Mouse (Mus musculus): ENCODE measurements around the gene Slc6a18.

Gene Slc6a18

DNA sequence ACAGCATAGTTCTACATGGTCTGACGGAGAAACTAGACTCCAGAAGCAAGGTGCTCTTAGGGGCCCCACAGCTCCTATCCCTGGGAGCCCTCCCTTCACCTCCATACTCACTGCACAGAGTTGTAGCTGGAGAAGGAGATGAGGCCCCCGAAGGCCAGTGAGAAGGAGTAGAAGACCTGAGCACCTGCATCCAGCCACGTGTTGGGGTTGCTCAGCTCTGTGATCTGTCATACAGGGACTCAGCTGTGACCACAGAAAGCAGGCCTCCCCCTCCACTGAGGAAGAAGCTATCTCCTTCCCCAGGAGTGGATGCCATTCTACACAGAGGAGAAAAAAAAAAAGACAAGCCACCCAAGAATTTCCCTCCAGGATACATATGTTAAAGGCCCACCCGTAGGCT is 11.1 kb upstream of the Slc6a18 start:
- intact Hi-C loops (cut with DNase I) = no loop called here

DNA sequence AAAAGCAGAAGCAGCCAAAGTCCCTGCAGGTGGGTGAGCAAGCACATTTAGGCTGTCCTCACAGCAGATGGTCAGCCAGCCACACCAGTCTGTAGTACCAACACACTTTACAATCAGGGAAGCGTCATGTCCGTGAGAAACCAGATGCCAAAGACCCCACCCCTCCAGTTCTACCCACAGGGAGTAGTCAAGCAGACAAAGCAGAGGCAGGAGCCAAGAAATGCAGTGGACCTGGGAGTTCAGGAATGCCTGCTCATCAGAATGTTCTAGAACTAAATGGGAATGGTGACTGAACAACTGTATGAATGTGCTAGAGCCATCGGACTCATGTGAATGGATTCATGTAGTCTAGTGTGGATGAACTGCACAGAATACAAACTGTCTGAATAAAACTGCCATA is 9.8 kb upstream of the Slc6a18 start:
- intact Hi-C loops (cut with DNase I) = no loop called here

DNA sequence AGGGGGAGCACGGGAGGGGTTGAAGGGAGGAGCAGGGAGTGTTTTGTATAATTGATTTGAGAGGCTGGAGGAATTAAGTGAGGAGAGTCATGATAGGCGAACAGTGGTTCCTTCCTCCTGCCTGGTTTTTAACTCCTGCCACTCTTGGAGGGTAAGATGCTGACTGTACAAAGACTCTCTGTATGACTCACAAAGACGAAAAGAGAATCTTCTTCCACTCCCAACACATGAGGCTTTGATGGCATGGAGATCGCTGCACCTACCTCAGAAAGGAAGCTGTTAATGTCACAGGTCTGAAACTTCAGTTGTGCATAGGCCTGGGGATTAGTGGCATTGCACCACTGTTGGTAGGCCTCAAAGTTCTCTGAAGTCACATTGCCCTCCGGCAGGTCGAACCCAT is 7.7 kb upstream of the Slc6a18 start:
- intact Hi-C loops (cut with DNase I) = no loop called here

DNA sequence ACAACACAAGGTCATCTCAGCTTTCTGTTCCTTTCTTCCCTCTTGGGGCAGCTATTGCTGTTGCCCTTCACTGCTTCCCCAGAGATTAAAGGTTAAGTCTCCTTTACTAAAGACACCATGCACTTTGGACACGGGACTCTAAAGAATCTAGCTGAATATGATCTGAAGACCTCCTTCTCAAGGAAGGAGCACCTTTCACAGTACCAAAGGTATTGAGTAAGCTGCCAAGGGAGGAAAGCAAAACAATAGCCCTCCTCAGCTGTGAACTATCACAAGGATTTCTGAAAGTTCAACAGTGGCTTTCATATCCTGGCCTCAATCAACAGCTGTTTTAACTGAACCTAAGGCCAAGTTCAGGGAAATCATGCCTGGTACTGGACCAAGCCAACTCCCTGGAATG is 6.6 kb upstream of the Slc6a18 start:
- intact Hi-C loops (cut with DNase I) = no loop called here

DNA sequence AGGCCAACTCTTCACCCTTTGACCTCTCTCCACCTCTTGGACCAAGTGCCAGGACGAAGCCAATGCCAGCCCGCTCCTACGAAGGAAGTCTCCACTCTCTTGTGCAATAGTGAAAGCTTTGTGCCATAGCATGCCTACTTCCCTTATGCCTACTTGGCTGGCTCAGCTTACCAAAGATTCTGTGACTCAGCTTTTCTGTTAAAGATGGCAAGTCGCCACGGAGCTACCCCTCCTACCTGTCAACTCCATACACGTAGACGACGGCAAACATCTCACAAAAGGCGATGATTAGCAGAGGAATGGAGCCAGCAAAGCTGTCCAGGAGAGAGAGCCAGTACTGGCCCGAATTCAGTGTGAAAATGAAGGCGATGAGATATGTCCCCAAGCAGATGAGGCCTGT is 5.9 kb upstream of the Slc6a18 start:
- intact Hi-C loops (cut with DNase I) = no loop called here

DNA sequence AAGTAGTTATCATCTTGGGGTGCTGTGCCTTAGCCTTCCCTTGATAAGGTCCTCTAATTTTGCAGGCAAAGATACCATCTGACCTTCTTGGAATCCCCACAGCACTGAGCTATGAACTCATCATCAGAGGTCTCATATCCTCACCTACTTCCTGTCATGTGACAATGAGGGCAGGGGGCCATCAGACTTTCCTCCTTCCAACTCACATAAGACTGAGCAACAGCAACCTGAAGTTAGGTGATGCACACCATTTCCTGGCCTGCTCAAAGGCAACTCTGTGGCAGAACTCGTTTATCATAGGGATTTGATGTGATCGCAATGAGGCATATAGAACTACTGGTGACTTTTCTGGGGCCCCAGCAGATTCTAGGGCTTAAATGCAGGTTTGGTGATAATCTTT is 4.4 kb upstream of the Slc6a18 start:
- intact Hi-C loops (cut with DNase I) = no loop called here

DNA sequence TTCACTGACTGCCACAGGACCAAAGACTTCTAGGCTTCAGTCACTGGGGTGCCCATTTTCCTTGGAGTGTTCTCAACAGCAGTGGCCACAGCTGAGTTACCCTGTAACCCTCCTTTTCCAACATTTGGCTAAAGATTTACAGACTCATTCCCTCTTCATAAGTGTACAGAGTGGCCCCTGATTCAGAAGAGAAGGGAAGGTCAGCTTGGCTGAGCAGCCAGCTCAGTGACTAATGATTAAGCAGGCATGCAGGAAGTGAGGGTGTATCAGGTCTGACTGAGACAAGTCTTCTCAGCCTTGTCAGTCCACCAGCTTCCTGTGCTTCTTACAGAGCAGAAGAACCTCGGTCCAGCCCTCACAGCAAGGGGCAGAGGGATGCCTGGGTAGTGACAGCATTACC is 2.6 kb upstream of the Slc6a18 start:
- intact Hi-C loops (cut with DNase I) = no loop called here

DNA sequence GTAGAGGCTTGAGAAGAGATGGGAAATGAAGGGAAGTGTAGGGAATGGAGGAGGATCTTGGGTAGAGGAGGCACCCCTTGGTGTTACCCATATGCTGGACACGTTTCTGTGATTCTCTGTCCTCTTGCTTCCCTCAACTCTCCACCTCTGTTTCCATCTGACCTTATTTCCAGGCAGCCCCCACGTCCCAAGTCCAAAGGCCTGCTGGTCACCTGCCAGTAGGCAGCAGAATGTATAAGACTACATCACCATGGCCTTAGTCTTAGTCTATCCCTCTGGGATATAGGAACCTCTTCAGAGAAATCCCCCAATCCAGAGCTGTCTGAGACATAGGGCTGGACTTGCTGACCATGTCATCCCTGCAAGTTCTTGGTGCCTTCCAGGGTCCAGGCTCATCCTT is 1.5 kb upstream of the Slc6a18 start:
- intact Hi-C loops (cut with DNase I) = no loop called here

DNA sequence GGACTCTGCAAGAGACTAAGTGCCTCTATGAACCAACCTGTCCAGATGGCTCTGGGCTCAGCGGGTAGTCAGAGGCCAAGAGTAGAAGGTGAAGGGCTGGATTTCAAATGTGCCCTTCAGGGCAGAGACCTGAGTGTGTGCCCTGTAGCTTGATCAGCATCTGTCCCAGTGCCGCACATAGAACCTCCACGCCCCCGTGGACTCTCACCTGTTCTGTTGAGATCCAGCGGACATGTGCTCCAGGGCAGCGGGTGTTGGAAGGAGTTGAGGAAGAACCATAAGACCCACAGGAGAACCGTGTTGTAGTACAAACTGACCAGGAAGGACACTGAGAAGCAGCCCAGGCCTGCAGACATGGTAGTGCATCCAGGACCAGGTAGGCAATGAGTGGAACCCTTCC is 2.7 kb downstream of the Slc6a18 start:
- intact Hi-C loops (cut with DNase I) = no loop called here

DNA sequence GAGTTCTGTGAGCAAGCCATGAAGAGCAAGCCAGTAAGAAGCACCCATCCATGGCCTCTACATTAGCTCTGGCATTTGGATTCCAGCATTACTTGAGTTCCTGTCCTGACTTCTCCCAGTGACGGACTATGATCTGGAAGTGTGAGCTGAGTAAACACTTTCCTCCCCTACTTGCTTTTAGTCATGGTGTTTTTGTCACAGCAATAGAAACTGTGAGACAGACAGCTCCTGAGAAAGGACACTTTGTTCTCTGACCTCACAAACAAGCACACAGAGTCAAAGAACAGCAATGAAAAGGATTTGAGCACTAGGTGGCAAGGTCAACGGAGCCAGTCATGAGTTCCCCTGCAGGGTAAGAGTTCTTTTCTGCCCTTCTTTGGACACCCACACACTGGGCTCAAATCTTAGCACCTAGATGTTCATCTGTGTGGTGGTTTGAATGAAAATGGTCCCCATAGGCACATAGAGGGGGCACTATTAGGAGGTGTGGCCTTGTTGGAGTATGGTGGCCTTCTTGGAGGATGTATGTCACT is 17.6 kb downstream of the Slc6a18 start:
- intact Hi-C loops (cut with DNase I) = no loop called here

DNA sequence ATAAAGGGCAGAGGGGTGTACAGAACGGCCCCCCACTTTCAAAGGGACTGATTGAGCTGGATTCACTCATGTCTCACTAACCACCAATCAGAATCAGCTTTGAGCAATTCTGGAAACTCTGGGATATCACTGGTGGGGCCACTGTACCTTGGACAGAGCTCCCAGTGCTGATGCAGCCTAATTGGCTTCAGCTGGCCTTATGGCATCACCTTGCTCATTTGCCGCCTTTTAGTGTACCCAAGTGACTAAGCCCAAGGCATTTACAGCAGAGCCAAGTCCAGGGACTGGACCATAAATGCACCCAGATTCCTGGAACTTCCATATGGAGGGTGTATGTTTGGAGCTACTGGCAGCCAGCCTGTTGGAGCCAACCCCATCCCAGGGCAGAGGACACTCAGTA is 18.9 kb downstream of the Slc6a18 start:
- intact Hi-C loops (cut with DNase I) = no loop called here

DNA sequence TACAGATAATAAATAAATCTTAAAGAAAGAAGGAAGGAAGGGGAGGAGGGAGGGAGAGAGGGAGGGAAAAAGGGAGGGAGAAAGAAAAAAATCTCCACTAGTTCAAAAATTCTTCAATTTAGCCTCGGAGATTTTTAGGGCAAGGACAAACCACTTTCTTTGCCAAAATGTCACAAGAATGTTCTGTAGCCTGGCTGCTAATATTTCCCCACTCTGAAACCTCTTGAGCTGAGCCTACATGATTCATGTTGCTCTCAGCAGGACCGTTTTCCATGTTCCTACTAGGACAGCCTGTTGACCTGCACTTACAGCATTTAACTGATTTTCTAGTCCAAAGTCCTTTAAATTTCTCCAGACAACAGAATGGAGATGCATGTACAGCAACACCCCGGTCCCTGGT is 22.8 kb downstream of the Slc6a18 start:
- intact Hi-C loops (cut with DNase I) = no loop called here

DNA sequence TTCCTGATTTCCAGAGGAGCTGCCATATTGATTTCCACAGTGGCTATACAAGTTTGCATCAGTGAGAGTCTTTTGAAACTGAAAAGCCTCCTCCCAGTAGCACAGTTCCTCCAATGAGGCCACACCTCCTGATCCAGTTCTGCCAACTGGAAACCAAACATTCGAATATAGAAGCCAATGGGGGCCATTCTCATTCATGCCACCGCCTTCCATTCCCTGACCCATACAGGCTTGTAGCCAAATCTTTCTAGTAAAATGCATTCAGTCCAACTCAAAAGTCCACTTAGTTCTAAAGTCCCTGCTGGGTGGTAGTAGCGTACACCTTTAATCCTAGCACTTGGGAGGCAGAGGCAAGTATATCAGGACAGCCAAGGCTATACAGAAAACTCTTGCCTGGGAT is 24.6 kb downstream of the Slc6a18 start:
- intact Hi-C loops (cut with DNase I) = no loop called here

DNA sequence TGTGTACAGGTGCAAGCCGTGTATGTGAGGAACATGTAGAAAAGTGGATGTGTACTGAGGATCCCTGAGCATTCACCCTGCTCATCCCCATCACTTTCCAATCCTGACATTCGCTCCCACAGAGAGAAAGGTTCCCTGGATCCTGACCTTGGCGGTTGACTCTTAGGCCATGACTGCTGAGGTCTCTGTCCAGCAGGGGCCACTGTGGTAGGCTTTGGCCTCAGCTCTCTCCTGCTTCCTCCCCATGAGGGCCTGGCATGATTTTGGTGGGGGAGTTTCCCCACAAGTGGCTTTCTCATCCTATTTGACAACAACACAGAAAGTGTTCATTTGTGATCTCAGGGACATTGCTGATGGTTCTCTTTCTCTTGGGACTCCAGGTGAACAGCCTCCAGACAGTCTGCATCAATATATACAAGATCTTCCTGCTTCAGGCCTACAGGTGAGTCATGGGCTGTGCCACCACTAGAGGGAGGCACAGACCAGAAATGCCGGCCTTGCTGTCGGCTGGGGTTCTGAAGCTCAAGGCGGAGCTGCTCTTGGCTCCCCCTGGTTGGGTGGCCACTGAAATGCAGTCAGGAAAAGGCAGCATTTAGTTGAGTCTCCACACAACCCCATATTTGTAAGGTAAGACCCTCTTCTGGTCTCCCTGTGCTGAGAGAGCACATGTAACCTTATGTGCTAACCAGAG is 31.3 kb downstream of the Slc6a18 start:
- intact Hi-C loops (cut with DNase I) = loop anchor here (2.0 to 5.0 kb wide), 3 partner anchors 46 to 176 kb away; no protein-coding TSS in a partner anchor

DNA sequence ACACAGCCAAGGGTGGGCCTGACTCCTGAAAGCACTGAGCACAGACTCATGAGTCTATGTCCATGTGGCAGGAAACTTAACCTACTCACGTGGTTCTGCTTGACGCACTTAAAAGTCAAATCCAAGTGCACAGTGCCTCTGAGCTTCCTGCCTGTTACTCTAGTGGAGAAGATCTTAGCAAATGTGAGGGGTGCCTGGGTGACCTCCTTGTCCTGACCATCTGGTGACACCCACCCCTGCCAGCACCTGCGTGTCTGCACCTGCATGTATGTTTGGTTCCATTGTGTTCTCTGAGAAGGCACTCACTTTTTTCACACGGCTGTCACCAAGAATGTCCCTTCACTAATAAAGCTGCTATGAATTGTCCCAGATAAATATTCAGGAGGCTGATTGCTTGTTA is 36.5 kb downstream of the Slc6a18 start:
- intact Hi-C loops (cut with DNase I) = no loop called here

DNA sequence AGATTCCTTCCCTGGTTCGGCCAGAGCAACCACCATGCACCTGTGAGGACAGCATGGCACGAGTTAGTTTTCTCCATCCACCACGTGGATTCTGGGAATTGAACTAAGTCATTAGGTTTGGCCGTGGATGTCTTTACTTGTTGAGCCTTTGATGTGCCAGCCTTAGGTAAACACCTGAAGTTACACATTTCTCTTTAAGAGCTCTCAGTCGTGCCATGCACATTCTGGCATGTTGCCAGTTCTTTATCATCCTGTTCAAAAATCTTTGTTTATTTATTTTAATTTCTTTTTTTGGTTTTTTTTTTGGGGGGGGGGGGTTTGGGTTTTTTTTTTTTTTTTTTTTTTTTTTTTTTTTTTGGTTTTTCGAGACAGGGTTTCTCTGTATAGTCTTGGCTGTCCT is 40.0 kb downstream of the Slc6a18 start:
- intact Hi-C loops (cut with DNase I) = no loop called here

DNA sequence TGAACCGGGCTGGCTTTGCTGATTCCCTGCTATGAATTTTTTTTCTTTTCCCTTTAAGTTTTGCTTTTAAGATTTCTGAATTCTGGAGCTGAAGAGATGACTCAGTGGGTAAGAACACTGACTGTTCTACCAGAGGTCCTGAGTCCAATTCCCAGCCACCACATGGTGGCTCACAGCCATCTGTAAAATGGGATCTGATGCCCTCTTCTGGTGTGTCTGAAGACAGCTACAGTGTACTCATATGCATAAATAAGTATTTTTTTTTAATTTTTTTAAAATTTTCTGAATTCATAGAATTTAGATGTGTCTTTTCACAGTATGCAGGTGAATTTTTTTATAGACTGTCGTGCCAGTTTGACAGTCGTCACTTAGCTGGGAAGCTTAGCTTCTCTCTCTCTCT is 46.0 kb downstream of the Slc6a18 start:
- intact Hi-C loops (cut with DNase I) = no loop called here

DNA sequence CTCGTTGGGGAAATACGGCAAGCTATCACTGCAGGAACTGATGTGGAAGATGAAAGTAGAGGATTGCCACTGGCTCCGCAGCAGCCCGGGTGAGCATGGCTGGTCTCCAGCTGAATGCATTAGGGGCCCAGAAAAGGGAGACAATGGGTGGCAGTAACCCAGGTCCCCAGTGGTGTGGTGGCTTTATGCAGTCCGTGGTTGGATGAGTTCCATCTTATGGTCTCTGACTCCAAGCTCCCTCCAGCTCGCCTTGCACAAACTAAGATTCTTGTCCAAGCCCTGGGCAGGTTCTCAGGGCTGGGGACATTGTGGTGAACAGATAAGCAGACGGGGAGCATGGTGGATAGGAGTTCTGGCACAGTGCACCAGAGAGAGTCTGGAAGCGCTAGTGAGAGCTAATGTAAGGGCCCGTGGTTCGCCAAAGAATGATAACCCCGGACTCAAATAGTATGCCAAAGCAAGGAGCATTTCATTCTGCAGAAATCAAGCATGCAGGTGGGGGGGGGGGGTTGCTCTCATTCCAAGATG is 49.2 kb downstream of the Slc6a18 start:
- intact Hi-C loops (cut with DNase I) = loop anchor here (5.0 kb wide), 1 partner anchor 116 kb away; no protein-coding TSS in a partner anchor

DNA sequence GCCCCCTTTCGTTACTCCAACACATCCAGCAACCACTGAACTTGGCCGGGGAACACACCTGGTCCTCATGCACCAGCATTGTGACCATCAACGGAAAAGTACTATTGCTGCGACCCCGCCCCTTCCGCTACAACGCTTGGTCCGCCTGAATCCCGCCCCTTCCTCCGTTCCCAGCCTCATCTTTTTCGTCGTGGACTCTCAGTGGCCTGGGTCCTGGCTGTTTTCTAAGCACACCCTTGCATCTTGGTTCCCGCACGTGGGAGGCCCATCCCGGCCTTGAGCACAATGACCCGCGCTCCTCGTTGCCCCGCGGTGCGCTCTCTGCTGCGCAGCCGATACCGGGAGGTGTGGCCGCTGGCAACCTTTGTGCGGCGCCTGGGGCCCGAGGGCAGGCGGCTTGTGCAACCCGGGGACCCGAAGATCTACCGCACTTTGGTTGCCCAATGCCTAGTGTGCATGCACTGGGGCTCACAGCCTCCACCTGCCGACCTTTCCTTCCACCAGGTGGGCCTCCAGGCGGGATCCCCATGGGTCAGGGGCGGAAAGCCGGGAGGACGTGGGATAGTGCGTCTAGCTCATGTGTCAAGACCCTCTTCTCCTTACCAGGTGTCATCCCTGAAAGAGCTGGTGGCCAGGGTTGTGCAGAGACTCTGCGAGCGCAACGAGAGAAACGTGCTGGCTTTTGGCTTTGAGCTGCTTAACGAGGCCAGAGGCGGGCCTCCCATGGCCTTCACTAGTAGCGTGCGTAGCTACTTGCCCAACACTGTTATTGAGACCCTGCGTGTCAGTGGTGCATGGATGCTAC is 50.9 kb downstream of the Slc6a18 start, which contains the start of gene Tert:
TSS of gene Tert (plus strand) at position 167 of the 805 bp plus-strand sequence.
- intact Hi-C loops (cut with DNase I) = loop anchor here (5.0 kb wide), 1 partner anchor 115 kb away; no protein-coding TSS in a partner anchor

DNA sequence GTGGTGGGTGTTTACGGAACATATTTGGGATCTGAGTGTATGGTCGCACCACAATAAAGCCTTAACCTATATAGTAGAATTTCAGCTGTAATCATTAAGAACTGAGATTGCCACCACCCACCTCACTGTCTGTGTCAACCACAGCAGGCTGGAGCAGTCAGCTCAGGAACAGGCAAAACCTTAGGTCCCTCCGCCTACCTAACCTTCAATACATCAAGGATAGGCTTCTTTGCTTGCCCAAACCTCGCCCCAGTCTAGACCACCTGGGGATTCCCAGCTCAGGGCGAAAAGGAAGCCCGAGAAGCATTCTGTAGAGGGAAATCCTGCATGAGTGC is 51.4 kb downstream of the Slc6a18 start:
- intact Hi-C loops (cut with DNase I) = loop anchor here (5.0 kb wide), 1 partner anchor 114 kb away; no protein-coding TSS in a partner anchor

DNA sequence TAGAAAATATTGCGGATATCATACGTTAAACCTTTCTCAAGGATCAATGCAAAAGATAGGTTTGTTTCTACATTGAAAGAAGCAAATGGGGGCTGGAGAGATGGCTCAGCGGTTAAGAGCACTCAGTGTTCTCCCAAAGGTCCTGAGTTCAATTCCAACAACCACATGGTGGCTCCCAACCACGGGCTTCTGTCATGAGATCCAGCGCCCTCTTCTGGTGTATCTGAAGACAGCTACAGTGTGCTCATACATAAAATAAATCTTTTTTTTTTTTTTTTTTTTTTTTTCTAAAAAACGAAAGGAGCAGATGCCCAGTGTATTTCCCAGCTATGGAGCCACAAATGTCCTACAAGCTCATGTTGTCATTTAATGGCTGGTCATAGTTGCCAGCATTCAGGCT is 57.2 kb downstream of the Slc6a18 start:
- intact Hi-C loops (cut with DNase I) = no loop called here

DNA sequence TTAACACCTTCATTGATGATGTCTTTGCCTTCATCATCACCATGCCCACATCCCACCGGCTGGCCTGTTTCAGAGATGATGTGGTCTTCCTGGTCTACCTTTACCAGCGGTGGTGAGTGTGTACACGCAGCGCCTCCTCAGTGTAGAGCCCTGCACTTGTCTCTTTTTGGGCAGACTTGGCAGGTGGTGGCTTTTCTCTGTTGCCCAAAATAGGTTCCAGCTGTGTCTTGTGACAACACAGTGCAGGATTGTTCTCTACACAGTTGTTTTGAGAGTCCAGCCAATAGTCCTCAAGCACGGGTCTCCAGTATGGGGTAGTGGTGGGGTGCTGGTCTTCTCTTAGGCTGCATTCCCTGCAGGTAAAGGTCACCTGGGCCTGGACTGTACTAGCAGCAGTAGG is 59.4 kb downstream of the Slc6a18 start:
- intact Hi-C loops (cut with DNase I) = loop anchor here (10.0 kb wide), 1 partner anchor 194 kb away; no protein-coding TSS in a partner anchor

Data from adrenal gland (tissue).